Mouse (Mus musculus) lung, embryonic 16.5 days (tissue): ENCODE data around the gene Phkg1. TPM values are rescaled to one million over a fixed set of nuclear protein-coding genes. Genes with fewer than 3 reads are reported as not detected.
"Not testable (repeated sequence)": the region's sequence is repeated elsewhere in the genome, so short reads cannot be mapped to it uniquely, and the experiment has no call there.

Experiments
- ATAC-seq: fragments of 200-750 bp; cut with Nextera tagmentation; 2 replicates; pipeline ENCODE4 v1.8.0; 2017; ENCODE audit warnings: low read depth, mild to moderate bottlenecking, moderate library complexity
- H3K27ac ChIP-seq: fragments of 300-500 bp; sonication (generic); 2 replicates; pipeline ENCODE4 v1.5.1; 2014; ENCODE audit warnings: mild to moderate bottlenecking, control low read depth, low read length
- H3K27me3 ChIP-seq: fragments of 300-500 bp; sonication (generic); 2 replicates; pipeline ENCODE4 v1.6.1; 2014; ENCODE audit warnings: low read depth, low read length, mixed read lengths; ENCODE audit not compliant: control insufficient read depth, insufficient read depth
- H3K36me3 ChIP-seq: fragments of 300-500 bp; sonication (generic); 2 replicates; pipeline ENCODE4 v1.6.1; 2014; ENCODE audit warnings: low read length; ENCODE audit not compliant: control insufficient read depth, insufficient read depth
- H3K4me1 ChIP-seq: fragments of 300-500 bp; sonication (generic); replicated peaks from 2 replicates; pipeline ENCODE4 v1.6.1; 2014; ENCODE audit warnings: low read length, mixed read lengths; ENCODE audit not compliant: control insufficient read depth, insufficient read depth
- H3K4me2 ChIP-seq: fragments of 300-500 bp; sonication (generic); 2 replicates; pipeline ENCODE4 v1.6.1; 2014; ENCODE audit warnings: low read depth, low read length, control low read depth
- H3K4me3 ChIP-seq: fragments of 300-500 bp; sonication (generic); 2 replicates; pipeline ENCODE4 v1.5.1; 2014; ENCODE audit warnings: mild to moderate bottlenecking, low read length, control low read depth
- H3K9ac ChIP-seq: fragments of 300-500 bp; sonication (generic); 2 replicates; pipeline ENCODE4 v1.6.1; 2014; ENCODE audit warnings: low read length, control low read depth
- H3K9me3 ChIP-seq: fragments of 300-500 bp; sonication (generic); 2 replicates; pipeline ENCODE4 v1.6.1; 2016; ENCODE audit warnings: low read length; ENCODE audit not compliant: control insufficient read depth
- WGBS: fragments of 180-500 bp; shearing (Covaris S2); extraction: QIAGEN DNeasy Blood & Tissue Kit; methylation state at CpG from one replicate; pipeline ENCODE4 v1.1.7; 2014; 5-methylcytosine and 5-hydroxymethylcytosine counted together
- polyA plus RNA-seq: library from polyadenylated mRNA; unstranded; fragments of >200 nt; fragmentation: Nextera tagmentation; extraction: Ambion mirVana; gene quantifications from 2 replicates; pipeline ENCODE4 v1.2.1, GENCODE M21; 2015

Phkg1 gene
- polyA plus RNA-seq, 1 experiment from 2014 or later: 0.43 TPM

DNA sequence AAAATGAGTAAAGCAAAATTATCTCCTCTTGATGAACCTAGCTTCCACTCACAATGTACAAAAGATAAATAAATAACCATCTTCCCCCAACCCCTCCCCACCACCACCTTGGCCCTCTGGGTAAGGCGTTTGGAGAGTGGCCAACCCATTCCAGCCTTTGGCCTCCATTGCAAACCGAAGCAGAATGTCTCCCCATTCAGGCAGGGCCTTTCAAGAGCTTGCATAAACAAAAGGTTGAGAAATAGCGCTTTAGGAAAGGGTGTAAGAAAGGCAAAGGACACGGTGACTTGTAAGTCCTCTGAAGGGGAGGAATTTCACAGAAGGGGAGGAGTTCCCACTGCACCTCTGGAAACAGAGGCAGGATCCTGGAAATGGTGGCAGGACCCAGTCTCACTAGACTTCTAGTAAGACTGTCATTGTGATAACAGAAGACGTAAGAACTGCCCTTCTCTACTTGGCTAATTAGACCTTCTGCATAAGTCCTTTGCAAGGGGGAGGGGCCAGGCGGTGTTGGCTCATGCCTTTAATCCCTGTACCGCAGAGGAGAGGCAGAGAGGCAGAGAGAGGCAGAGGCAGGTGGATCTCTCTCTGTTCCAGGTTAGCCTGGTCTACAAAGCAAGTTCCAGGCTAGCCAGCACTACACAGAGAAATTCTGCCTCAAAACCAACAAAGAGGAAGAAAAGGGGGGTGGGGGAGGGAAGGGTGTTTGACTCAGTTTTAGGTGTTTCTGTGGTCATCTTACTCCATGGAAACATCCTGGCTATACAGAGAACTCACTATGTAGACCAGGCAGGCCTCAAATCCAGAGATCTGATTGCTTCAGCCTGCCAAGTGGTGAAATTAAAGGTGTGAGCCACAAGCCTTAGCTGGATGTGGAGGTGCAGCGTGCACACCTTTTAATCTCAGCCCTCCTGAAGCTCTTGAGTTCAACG is 31.8 kb upstream of the Phkg1 start:
- Histone ChIP-seq H3K9me3 (no peaks in the 10 kb centered on the region), H3K27ac (peak overlapping the region; percentile 45)

GRCm38 (mm10) chr5:129925933-129926332 is 27.6 kb upstream of the Phkg1 start:
- WGBS: 70% methylated on average over 5 of the region's 5 CpGs
- H3K27me3 ChIP-seq: no peaks in the 10 kb centered on the region
- H3K9ac ChIP-seq: no peak overlapping the region
- ATAC-seq: no peak
- no peak overlapping the region for H3K4me3 ChIP-seq
- H3K27ac ChIP-seq: no peak overlapping the region
- H3K9me3 ChIP-seq: no peaks in the 10 kb centered on the region
- H3K36me3 ChIP-seq: no peaks in the 10 kb centered on the region
- H3K4me2 ChIP-seq: no peak overlapping the region
- no peaks in the 10 kb centered on the region for H3K4me1 ChIP-seq

More for the DNA sequence above, 31.8 kb upstream of the Phkg1 start:
- peak; percentile 92 for ATAC-seq
- 33% methylated on average over 9 of the region's 9 CpGs for WGBS
- no peak overlapping the region for H3K9ac ChIP-seq
- no peaks in the 10 kb centered on the region for H3K36me3 ChIP-seq
- no peak overlapping the region for H3K4me3 ChIP-seq
- no peaks in the 10 kb centered on the region for H3K4me1 ChIP-seq
- H3K27me3 ChIP-seq: no peaks in the 10 kb centered on the region
- H3K4me2 ChIP-seq: no peak overlapping the region

GRCm38 (mm10) chr5:129924820-129925452 is 26.6 kb upstream of the Phkg1 start:
- H3K27me3 ChIP-seq: no peaks in the 10 kb centered on the region
- H3K4me1 ChIP-seq: no peaks in the 10 kb centered on the region
- no peak for ATAC-seq
- H3K36me3 ChIP-seq: no peaks in the 10 kb centered on the region
- H3K4me2 ChIP-seq: no peak overlapping the region
- H3K9me3 ChIP-seq: no peaks in the 10 kb centered on the region
- no peak overlapping the region for H3K9ac ChIP-seq
- no peak overlapping the region for H3K4me3 ChIP-seq
- no peak overlapping the region for H3K27ac ChIP-seq
- whole genome bisulfite sequencing: 73% methylated on average over 8 of the region's 8 CpGs

DNA sequence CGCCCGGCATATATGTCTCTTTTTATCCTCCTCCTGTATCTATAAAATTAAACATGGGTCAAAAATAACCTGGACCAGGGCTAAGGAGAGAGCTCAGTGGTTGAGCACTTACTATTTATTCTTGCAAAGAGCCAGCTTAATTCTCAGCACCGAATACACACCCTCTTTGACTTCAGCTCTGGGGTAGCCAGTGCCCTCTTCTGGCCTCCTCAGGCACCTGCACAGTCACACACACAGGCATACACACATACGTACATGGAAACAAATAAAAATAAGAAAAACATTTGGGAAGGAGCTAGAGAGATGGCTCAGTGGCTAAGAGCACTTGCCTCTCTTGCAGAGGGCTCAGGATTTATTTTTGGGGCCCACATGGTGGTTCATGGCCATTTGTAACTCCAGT is 23.6 kb upstream of the Phkg1 start:
- no peak overlapping the region for H3K4me3 ChIP-seq
- H3K4me2 ChIP-seq: no peak overlapping the region
- no peak overlapping the region for H3K9ac ChIP-seq
- H3K9me3 ChIP-seq: no peaks in the 10 kb centered on the region
- WGBS: 89% methylated on average over 4 of the region's 4 CpGs
- no peaks in the 10 kb centered on the region for H3K4me1 ChIP-seq
- no peaks in the 10 kb centered on the region for H3K27me3 ChIP-seq
- H3K27ac ChIP-seq: no peak overlapping the region
- ATAC-seq: no peak
- no peaks in the 10 kb centered on the region for H3K36me3 ChIP-seq

- no peaks in the 10 kb centered on the region for H3K27me3 ChIP-seq
Measured at GRCm38 (mm10) chr5:129919320-129919719, 21.0 kb upstream of the Phkg1 start.

DNA sequence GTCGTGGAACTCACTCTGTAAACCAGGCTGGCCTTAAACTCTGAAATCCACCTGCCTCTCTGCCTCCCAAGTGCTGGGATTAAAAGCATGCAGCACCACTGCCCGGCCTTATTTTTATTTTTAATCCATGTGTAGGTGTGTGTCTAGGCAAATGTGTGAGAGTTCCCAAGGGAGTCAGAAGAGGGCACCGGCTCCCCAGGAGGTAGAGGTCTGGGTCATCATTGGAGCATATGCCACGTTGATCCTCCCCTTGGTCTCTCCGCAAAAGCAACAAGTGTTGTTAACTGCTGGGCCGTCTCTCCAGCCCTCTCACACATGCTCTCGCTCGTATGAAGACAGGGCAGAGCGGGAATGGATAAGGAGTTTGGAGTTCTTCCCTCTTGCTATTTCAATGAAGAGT is 20.4 kb upstream of the Phkg1 start:
- Histone ChIP-seq H3K27me3 (no peaks in the 10 kb centered on the region), H3K36me3 (no peaks in the 10 kb centered on the region), H3K27ac (no peak overlapping the region), H3K4me3 (no peak overlapping the region), H3K4me2 (no peak overlapping the region), H3K4me1 (no peaks in the 10 kb centered on the region), H3K9me3 (no peaks in the 10 kb centered on the region), H3K9ac (no peak overlapping the region)
- no peak for ATAC-seq
- 70% methylated on average over 9 of the region's 9 CpGs for WGBS

More at GRCm38 (mm10) chr5:129919320-129919719, 21.0 kb upstream of the Phkg1 start:
- H3K27ac ChIP-seq: no peak overlapping the region
- 54% methylated on average over 8 of the region's 8 CpGs for WGBS
- H3K9me3 ChIP-seq: no peaks in the 10 kb centered on the region
- H3K9ac ChIP-seq: no peak overlapping the region
- H3K36me3 ChIP-seq: no peaks in the 10 kb centered on the region
- no peak overlapping the region for H3K4me3 ChIP-seq
- H3K4me2 ChIP-seq: no peak overlapping the region
- ATAC-seq: no peak
- H3K4me1 ChIP-seq: no peaks in the 10 kb centered on the region

GRCm38 (mm10) chr5:129918065-129918651 is 19.8 kb upstream of the Phkg1 start:
- H3K27me3 ChIP-seq: no peaks in the 10 kb centered on the region
- ATAC-seq: no peak
- no peak overlapping the region for H3K4me3 ChIP-seq
- no peak overlapping the region for H3K27ac ChIP-seq
- no peaks in the 10 kb centered on the region for H3K9me3 ChIP-seq
- no peak overlapping the region for H3K9ac ChIP-seq
- H3K36me3 ChIP-seq: no peaks in the 10 kb centered on the region
- WGBS: 87% methylated on average over 24 of the region's 24 CpGs
- H3K4me2 ChIP-seq: no peak overlapping the region
- H3K4me1 ChIP-seq: no peaks in the 10 kb centered on the region

DNA sequence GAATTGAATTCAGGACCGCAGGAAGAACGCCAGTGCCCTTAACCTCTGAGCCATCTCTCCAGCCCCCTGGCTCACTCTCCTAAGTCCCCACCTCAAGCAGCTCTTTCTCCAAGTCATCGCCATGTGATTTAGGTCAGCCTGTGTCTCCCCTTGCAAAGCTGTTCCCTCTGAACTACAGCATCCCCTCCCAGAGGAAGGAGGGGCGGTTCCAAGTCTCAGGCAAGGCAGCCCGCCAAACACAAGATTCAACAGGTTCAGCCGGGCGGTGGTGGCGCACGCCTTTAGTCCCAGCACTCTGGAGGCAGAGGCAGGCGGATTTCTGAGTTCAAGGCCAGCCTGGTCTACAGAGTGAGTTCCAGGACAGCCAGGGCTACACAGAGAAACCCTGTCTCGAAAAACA is 17.1 kb upstream of the Phkg1 start:
- not testable (repeated sequence) for H3K27me3 ChIP-seq

DNA sequence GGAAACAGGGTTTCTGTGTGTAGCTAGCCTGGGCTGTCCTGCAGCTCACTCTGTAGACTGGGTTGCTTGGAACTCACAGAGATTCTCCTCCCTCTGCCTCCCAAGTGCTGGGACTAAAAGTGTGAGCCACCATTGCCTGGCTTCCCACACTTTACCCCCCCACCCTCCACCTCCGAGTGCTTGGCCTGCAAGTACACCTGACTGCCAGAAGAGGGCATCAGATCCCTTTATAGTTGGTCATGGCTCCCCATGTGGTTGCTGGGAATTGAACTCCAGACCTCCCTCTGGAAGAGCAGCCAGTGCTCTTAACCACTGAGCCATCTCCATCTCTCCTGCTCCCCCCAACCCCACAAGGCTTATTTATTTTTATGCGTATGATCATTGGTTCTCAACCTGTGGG is 15.7 kb upstream of the Phkg1 start:
- Histone ChIP-seq H3K4me1 (peaks cover 4% of the 10 kb centered on the region; the same call in 1 of the 2 replicates), H3K27me3 (no peaks in the 10 kb centered on the region), H3K4me2 (no peak overlapping the region), H3K9ac (no peak overlapping the region), H3K4me3 (no peak overlapping the region), H3K36me3 (no peaks in the 10 kb centered on the region), H3K27ac (no peak overlapping the region), H3K9me3 (no peaks in the 10 kb centered on the region)
- 27% methylated on average over 2 of the region's 2 CpGs for WGBS
- ATAC-seq: 0 out of 2 replicates have a peak, but pooled peaks have one; percentile 18

More for the DNA sequence above, 17.1 kb upstream of the Phkg1 start:
- 75% methylated on average over 11 of the region's 11 CpGs for WGBS
- ATAC-seq: 0 out of 2 replicates have a peak, but pooled peaks have one; percentile 2
- not testable (repeated sequence) for H3K36me3 ChIP-seq, H3K4me2 ChIP-seq, H3K4me1 ChIP-seq, H3K27ac ChIP-seq, H3K4me3 ChIP-seq, H3K9ac ChIP-seq, H3K9me3 ChIP-seq
